Mouse (Mus musculus): Measurements from ENCODE around the gene Dock10.
A peak's percentile ranks its signal among the peaks of the same experiment; 100 is the strongest.

Dock10 gene

DNA sequence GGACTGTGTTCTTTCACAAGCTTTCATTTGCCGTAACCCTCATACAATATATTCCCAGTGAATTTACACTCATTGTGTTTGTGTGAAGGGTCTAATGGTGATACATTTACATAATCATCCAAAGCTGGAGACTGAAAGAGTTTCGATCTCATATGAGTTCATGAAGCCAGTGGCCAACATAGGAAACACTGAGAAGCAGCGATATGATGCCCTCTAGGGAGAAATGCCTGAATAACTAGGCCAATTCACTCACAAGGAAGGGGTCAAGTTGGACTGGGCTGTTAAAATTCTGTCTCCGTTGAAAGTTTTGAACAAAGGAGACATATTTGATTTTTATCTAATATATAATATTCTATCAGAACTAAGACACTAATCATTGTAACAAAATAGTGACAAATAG is 30.9 kb downstream of the Dock10 start:
- no peak for DNase-seq

DNA sequence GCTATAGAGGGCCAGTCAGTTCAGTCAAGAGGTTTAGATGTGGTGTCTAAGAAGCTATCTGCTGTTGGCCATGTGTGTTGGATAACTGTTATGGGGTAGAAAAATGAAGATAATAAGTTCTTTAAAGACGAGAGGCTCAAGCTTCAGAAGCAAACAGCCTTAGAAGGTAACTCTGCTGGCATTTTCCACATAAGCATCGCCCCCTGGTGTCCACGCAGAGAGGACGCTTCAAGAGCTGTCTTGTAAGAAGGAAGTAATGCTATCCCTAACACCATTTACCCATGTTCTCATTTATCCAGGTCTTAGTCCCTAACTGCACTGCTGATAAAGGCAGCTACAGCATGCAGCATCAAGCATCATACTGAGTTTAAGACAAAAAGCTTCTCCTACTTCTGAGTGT is 35.7 kb downstream of the Dock10 start:
- peak; percentile 16 to 54 for DNase-seq

DNA sequence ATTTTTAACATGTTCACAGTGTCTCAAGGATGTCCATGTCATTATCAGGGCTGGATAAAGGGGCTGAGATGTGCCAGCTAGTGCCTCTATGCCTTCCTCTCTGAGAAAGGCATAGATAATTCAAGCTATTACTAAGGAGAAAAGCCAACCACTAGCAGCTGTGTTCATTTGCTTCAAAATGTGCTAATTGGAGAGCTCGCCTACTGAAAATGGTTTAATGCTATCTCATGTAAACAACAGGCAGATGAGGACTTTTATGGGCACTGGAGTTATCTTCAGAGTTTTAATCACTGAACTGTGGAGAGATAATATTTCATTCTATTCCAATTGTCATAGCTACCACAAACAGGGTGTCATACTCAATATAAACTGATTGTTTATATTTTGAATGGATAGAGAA is 36.3 kb downstream of the Dock10 start:
- DNase-seq = no peak

DNA sequence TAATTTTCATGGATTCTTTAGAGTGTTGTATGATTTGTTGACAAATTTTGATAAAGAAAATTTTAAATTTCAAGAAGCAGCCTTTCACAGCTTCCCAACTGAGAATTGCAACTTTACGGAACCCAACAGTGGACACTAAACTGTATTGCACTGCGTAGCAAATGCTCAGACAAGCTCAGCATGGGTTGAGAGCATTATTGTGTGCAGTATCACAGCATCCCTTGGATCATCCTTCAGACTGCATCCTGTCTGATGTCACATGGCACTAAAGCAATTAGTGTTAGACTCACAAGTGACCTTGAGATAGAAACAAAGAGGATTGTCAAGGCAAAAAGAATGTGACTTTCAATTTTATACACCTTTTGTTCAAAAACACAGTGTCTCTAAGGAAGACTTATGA is 37.1 kb downstream of the Dock10 start:
- DNase-seq = no peak

DNA sequence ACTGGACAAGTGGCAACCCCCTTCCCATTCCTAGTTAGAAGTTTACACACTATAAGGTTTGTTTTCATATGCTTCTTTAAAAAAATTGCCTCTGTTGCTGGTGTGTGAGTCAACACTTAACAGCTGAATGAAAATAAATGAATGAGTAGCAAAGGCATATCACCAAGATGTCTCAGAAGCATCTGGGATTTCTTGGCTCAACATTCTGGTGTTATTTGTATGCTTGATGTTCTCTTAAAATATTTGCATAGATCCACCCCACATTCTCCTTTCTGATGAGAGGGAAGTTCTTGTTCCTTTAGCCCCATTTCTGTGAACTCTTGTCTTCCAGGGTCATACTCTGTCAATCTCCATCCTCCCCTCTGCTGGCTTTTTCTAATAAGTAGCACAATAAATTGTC is 38.2 kb downstream of the Dock10 start:
- DNase-seq = no peak

DNA sequence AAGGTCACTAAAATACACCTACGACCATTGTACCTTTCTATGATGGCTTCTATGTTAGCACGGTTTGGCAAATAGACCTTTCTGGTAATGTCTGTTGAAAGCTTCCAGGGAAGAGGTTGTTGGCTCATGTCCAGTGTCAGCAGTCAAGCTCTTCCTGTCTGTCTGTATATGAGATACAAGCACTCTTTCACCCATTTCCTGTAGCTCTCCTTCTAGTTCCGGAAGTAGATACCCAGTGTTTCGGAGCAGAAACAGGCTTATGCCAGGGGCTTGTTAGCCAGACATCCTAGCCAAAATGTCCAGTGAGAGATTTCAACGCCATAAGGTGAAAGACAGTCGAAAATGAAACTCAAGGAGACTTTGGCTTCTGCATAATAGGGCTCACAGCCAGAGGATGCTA is 38.9 kb downstream of the Dock10 start:
- DNase-seq = peak in 1 of 2 experiments; percentile 15

DNA sequence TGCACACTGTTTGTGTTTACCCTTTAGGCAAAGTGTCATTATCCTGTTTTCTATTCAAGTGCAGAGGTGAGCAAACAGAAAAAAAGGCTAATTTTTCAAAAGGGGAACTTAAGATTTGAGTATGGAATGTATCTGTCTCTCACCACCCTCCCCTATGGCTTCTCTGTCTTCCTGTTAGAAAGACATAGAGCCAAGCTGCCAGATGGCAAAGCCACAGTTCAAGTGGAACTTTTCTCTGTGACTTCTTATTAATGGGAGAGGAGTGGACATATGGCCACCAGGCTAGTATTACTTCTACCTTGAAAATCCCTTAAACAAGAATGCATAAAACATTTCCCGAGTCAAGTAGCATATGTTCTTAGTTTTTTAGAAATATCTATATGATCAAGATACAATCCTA is 39.7 kb downstream of the Dock10 start:
- peak in 1 of 2 experiments; percentile 15 for DNase-seq

DNA sequence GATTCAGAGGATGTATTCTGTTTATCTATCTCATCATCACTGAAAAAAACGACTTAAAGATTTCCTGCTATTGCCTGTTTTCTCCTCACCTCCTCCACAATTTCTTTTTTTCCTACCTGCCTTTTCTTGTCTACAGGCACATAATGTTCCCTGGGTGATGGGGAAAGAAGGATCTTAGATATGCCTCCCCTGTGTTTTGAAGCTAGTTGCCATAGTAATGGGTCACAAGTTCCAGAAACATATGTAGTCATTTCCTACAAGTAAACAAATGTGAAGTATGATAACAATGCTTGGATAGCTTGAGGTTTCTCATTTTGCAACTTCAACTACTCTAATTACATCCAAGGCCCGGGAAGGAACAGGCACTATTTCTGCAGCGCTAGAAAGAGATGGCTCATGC is 42.4 kb downstream of the Dock10 start:
- no peak for DNase-seq

DNA sequence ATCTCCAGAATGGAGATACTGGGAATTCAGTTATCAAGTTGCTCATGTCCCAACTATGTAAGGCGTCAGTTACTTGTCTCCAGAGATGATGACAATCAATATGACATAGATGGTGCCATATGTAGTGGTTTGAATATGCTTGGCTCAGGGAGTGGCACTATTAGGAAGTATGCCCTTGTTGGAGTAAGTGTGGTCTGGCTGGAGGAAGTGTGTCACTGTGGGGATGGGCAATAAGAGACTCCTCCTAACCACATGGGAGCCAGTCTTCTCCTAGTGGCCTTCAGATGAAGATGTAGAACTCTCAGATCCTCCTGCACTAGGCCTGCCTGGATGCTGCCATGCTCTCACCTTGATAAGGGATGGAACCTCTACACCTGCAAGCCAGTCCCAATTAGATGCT is 44.4 kb downstream of the Dock10 start:
- no peak for DNase-seq

DNA sequence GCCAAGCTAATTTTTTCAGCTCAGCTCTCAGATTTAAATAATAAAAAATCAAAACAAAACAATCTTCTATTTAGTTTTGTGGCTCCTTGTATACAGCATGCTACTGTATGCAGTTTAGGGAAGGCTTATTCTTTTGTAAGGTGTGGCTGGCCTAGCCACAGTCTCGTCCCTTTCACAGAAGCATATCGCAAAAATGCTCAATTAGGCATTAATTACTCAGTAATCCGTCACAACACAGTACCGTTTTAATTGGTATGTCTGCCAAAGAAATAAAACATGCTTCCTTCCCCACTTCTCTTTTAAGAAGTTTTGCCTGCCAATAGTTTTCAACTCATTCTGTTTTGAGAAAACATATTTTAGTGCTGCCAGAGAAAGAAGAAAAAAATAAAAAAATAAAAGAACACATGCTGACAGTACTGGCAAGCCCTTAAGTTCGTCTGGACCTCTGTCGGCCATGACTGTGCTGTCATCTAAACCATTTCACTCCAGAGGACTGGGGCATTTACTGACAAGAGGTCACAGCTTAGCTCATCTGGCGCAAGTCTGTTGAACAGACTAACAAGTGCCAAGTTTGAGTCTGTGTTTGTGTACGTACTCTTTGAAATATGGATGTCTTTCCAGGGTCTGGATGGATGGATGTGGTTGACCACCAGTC is 47.6 kb downstream of the Dock10 start:
- no peak for DNase-seq

DNA sequence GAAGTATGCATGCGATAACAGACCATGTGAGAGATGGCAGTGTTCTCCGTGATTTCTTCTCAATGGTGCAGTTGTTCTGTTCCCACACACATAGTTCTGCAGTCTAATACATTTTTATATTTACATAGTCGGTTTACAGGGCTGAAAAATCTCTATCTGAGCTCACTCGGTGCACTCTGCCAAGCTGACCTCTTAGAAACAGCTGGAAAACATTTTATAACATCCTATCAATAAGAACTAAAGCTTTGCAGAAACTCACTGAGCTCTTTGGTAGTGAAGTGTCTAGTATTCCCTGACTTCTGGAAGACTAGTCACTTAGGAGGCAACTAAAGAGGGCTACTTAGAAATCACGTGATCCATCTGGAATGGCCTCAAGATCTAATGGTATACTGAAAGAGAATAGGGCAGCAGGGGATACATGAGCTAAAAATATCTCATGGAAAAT is 48.2 kb downstream of the Dock10 start:
- no peak for DNase-seq

DNA sequence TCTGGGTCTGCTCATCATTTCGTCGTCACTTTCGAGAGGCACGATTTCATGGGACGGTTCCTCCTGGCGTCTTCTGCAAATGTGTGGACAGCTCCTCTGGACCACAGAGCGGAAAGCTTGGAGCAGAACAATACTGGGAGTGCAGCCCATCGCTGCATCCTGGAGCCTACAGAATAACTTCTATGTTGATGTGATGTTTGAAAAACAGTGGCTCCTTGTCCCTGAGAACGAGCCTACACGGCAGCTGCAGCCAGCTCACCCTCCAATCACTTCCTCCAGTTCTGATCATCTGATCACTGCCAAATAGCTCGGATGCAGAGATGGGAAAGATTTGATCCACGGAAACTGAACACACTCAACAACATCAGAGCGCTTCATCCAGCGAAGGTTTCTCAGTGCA is 49.0 kb downstream of the Dock10 start:
- DNase-seq = peak; percentile 18 to 26

DNA sequence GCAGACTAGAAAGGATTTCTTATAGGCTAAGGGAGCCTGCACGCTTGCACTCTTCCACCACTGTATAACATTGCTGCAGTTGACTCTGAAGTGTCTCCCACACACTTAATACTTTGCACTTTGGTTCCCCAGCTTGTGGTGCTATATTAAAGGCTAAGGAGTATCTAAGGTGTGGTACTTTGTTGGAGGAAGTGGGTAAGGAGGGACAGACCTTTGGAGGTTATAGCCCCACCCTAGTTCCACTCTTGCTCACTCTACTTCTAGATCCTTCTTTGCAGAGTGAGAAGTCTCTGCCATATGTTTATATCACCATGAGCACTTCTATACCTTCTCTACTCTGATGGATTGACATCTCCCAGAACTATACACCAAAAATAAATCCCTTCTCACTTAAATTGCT is 55.0 kb downstream of the Dock10 start:
- DNase-seq = no peak

DNA sequence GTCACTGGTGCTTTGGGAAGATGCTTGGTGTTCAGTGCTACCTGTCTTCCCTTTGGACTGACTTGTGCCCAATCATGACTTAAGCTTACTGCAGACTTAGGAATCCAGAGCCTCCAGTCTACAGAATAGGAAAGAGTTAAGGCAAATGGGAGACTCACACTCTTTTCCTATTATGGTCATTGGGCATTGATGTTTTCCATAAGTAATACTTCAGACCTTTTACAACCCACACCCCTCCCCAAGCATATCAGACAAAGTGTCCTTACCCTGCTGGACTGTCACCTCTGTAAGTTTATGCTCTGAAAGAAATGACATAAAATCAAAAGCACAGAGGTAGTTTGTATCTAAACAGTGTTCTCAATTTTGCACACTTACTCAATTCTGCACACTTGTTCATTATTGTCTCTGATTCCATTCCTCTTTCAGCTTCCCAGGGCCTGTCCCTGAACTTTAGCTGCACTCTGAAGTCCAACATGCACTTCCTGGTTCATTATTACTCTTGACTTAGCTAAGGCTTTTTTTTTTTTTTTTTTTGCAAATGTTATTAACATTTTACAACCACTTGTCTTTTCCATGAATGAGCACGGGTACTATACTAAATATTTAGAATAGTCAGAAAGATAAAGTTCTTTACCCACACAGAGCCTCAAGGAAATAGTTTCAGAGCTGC is 82.2 kb downstream of the Dock10 start:
- DNase-seq = no peak

DNA sequence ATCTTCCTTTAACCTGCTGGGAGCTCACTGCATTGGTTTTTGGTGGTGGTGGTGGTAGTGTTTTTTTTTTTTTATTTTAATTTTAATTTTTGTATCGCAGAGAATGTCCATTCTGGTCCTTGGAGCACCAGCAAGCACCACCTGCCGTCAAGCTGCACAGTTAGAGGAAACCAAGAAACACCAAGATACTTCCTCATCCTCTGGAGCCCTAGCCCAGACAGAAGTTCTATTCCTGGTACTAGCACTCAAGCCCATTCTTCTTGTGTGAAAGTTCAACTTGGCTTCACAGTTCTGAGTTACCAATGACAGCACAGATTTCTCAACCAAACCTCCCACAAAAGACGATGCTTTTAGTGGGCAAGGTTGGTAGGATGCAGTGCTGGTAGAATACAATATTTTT is 86.6 kb downstream of the Dock10 start:
- no peak for DNase-seq

DNA sequence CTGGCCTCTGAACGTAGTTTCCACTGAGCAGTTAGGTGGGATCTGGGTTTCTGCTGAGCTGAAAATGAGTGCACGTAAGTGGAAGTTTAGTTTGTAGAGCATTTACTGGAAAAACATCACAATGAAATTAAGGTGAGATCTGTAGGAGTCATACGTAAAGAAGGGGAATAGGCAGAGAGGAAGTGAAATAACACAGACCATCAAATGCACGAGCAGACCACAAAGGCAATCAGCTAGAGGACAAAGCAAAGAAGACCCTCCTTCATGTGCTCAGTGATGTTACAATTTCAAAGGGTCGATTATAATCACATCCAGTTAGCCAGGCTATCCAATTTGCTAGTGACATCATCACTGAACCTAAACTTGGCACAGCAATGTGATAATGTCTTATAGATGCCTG is 87.3 kb downstream of the Dock10 start:
- no peak for DNase-seq

DNA sequence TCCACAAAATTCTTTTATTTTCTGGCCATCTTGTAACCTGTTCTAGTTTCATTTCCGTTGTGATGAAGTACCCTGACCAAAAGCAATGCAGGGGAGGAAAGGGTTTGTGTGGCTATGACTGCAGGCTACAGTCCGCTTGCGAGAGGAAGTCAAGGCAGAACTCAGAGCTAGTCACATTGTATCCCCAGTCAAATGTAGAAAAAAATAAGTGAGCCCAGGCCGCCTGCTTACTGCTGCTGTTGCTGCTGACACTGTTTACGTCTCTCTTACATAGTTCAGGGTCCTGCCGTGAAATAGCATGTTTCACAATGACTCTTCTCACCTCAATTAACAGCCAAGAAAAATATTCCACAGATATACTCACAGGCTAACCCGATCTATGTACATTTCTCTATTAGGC is 87.9 kb downstream of the Dock10 start:
- DNase-seq = no peak

DNA sequence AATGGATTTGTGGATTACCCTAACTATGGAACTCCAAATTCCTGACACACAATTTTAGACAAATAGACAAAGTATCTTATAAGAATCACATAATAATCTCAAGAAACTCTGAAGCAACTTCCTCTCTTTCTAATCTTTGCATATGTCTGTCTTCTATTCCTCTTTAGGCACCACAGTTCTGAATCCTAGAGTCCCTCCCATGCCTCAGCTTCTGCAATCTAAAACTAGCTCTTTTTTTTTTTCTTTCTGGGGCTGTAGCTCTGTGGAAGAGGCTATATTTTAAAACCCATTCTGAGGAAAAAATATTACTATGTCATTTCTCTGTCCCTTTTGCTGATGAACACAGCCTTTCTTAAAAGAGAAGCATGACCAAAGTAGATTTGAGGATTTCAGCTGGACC is 92.6 kb downstream of the Dock10 start:
- no peak for DNase-seq

DNA sequence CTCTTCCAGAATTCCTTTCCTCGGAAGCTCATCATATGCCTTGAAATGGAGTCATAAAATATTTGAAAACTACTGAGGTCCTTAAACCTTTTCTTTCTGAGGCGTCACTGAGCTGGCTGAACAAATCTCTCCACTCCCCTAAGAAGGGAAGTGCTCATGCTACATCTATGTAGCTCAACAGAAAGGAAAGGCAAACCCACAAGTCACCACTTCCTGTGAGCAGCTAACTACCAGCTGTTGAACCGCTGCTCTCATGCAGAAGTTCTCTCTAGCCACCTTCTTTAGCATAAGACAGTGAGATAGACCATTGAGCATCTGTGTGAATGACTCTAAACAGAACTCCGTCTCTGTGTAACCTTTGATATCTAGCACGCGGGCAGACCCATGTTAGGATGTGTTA is 93.2 kb downstream of the Dock10 start:
- DNase-seq = no peak

DNA sequence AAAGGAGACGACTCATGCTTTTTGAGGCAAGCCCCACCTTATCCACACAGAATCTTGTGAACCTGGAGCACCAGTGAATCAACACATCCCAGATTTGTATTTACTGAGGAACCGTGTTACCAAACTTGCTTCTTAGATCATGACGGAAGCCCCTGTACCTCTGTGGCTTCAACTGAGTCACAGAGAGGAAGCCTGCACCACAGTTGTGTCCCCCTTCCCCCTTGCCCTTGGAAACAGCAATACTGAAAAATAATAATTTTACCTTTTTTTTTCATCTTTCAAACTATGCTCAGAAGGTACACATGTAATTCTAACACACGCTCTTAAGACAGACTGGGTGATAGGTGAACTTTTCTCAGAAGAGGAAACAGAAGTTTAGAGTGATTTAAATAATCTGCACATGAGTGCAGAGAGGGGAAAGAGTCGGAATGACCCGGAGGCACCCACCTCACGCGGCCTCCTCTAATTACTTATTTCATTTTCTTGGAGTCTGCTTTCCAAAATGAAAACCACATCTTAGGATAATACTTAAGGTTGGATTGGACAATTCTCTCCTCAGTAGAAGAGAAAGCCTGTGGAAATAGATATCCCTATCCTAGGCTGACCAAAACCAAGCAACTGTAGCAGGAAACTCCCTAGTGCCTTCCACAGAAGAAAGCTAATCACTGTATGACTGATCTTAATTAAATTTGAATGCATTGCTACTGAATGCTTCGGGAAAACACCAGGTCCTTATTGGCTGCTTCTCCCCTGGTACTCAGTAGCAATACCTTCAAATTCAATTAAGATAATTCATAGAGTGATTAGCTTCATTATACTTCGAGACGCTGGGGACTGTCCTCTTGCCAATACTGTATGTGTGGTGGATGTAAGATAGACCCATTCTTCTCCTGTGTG is 96.6 kb downstream of the Dock10 start:
- no peak for DNase-seq

DNA sequence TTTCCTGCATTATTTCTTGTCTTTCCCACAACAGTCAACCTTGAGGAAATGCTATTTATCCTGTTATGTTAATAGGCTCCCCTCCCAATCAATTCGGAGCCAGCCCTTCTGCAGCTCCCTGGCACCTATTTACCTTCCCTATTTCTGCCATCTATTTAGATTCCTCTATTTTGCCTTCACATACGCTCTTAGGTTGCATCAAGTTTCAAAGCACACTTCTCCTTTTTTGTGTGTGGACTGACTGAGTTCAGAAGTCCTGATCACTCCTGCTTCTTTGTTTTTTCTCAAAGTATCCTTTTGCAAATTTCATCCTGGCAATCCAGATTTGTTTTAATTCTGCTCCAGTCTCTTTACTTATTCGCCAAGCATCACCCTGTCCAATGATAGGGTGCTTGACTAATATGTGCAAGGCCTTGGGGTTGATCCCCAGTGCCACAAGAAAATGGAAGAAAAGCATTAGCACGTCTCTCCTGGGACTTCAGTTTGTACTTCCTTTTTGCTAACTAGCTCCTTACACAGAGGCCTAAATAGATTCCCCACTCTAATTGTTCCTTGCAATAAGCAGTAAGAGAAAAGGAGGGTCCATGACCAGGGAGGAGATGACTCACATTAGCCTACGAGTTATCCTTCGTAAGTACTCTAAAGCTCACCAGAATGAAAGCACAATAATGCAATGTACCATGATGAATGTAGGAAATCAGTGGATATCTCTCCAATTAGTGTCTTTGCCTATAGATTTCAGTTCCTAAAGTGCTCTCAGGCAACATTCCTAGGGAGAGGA is 98.7 kb downstream of the Dock10 start:
- DNase-seq = no peak

DNA sequence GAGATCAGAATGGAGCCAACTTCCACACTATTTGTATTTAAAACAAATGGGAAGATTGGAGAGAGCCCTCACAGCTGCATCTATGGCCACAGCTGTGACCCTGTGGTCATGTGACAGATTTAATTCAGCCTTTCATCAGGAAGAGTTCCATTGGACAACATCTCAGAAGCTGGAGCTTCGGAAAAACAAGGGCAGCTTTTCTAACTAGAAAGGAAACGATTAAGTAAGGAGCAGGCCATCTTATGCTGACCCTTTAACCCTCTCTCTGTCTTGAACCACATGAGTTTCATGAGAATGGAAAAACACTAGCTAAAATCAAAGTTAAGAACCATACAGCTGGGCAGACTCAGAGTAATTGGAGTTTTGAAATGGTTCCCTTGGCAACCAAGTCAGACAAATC is 101.9 kb downstream of the Dock10 start:
- DNase-seq = no peak

DNA sequence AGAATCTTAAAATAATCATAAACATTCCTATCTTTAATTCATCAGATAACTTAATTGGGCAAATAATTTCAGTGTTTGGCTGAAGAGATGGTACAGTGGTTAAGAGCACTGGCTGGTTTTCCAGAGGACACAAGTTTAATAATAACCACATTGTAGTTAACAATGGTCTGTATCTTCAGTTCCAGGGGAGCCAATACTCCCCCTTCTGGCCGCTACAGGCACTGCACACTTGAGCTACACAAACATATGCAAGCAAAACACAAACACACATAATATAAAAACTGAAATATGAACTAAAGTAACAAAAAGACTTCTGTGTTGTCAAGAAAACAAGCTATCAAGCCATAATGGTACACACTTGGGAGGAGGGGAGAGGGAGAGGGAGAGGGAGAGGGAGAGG is 102.5 kb downstream of the Dock10 start:
- DNase-seq = no peak

Data from cerebellum, postnatal 25 days (tissue).